Mouse (Mus musculus) spleen, adult 12 weeks (tissue): ENCODE measurements around the gene Ric8a.
"Not testable (repeated sequence)": the region's sequence is repeated elsewhere in the genome, so short reads cannot be mapped to it uniquely, and the experiment has no call there.

ENCODE experiments used
- DNase-seq: peaks from one replicate; pipeline ENCODE4 v3.0.0; 2022; ENCODE audit warnings: low spot score

Ric8a gene

GRCm38 (mm10) chr7:140890636-140891035 is 33.9 kb downstream of the Ric8a start:
- not testable (repeated sequence) for DNase-seq

DNA sequence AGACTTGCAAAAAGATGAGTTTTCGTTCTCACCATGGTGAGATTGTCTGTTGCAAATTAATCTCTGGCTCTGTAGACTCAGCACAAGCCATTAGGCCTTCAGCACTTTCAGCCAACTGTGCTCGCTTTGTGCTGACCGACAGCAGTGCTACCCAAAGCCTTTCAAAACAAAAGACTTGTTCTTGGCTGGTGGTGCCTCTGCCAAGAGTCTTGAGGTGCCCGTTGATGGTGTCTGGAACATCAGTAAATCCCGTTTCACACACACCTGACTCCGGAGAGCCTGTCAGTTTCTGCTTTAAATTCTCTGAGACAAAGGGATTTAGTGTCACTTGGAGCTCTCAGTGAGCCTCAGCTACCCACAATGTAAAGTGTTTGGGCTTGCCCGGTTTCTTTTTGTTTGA is 37.3 kb downstream of the Ric8a start:
- no peak for DNase-seq

DNA sequence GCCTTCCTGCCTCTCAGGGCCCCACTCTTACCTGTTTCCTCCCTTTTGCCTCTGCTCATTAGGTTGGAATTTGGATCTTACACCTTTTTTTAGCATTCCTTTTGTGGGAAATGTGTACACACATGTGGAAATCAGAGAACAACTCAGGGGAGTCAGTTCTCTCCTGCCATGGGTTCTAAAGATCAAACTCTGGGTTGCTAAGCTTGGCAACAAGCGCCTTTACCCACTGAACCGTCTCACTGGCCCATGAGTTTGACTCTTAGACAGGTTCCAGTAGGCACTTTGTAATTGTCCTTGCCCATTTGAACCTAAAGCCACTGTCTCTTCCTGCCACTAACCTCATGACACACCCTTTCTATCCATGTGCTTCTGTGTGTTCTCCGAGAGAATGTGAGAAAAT is 37.9 kb downstream of the Ric8a start:
- no peak for DNase-seq

GRCm38 (mm10) chr7:140897863-140898262 is 41.1 kb downstream of the Ric8a start:
- DNase-seq, result no peak

DNA sequence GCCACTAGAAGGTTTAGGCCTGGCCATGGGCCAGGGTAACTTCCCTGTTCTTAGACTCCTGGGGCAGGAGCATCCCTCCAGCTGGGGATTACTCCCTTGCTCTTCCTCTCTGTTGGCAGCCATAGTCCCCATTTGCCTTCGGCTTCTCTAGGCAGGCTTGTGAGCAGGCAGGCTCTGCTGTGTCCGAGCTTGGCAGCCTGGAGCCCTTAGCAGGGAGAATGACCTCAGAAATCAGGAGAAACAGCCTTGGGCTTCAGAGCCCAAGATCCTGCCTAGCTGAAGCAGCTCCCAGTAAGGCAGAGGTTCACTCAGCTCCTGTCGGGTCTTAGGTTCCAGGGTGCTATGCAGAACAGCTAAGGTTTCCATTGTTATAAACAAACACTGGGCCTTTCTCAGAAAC is 42.4 kb downstream of the Ric8a start:
- DNase-seq, result no peak

- DNase-seq, result no peak
Observed at GRCm38 (mm10) chr7:140900220-140900619, 43.5 kb downstream of the Ric8a start, which contains the start of gene Cox8b. Cox8b (minus strand) TSS chr7:140900446.

GRCm38 (mm10) chr7:140902036-140902875 is 45.5 kb downstream of the Ric8a start:
- no peak for DNase-seq

DNA sequence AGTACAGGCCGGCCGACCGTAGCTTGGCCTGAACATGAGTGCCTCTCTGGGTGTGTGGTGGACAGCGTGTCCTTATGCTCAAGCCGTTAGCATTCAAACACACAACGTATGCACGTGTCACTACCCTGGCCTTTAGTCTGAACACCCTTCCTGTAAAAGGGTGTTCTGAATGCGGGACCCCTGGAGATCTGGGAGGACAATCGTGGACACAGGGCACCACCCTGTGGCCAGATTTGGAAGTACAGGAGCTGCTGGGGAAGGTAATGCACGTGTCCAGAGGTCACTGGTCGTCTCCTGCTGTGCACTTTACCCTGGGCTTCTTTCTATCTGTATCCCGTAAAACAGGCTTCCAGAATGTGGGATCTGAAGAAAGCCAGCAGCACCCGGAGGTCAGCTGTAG is 46.5 kb downstream of the Ric8a start:
- peak; percentile 60 for DNase-seq

- DNase-seq, result no peak
Observed at GRCm38 (mm10) chr7:140905642-140906081, 48.9 kb downstream of the Ric8a start.

DNA sequence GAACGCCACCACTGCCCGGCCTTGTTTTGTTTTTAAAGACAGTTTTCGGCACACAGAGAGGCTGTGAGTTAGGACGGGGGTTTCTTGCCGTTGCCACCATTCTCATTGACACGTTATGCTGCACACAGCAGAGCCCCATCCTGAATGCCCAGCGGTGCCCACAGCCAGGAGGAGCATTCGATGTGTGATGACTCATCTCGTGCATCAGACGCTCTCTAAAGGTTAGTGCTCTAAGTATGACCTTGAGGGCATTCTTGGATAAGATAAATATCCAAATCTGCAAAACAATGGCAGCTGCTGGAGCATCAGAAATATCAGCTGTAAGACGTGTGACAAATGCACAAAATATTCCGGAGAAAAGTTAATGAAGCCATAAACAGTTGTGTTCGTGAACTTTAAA is 50.4 kb downstream of the Ric8a start:
- DNase-seq, result no peak

GRCm38 (mm10) chr7:140907697-140908096 is 50.9 kb downstream of the Ric8a start:
- DNase-seq, result no peak

DNA sequence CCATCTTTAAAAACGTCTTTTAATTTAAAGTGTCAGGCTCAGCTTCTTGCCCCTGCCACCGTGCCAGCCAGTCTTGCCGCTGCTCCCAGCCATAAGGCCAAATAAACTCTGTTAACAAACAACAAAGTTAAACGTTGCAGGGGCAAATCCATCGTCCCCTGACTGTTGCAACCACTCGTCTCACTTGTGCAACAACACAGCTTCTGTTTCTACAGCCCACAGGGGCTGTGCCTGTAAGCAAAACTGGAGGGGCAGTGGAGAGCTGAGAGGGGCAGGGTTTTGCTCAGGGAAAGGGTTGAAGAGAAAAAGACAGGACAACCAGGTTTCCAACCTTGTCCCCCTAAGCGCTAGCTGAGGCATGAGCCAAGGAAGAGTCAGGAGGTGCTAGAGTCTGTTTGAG is 51.4 kb downstream of the Ric8a start:
- no peak for DNase-seq

- peak; percentile 45 for DNase-seq
Observed at GRCm38 (mm10) chr7:140908634-140909107, 51.9 kb downstream of the Ric8a start.

DNA sequence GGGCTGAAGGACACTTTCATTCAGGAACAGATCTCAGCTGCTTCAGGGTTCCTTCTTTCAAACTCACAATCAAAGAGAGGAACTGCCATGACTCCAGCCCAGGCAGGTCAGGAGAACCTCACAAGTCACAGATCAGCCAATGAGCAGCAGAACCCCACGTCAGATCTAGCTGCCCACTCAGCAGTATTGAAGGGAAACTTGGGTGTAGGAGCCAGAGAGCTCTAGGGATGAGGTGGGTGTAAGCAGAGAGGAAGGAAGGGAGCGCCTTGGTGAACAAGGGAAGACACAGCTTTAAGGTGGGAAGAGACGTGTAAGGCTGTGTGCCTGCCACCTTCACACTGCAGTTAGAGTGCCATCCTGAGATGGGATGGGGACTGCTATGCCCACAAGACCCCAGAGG is 55.5 kb downstream of the Ric8a start:
- no peak for DNase-seq

DNA sequence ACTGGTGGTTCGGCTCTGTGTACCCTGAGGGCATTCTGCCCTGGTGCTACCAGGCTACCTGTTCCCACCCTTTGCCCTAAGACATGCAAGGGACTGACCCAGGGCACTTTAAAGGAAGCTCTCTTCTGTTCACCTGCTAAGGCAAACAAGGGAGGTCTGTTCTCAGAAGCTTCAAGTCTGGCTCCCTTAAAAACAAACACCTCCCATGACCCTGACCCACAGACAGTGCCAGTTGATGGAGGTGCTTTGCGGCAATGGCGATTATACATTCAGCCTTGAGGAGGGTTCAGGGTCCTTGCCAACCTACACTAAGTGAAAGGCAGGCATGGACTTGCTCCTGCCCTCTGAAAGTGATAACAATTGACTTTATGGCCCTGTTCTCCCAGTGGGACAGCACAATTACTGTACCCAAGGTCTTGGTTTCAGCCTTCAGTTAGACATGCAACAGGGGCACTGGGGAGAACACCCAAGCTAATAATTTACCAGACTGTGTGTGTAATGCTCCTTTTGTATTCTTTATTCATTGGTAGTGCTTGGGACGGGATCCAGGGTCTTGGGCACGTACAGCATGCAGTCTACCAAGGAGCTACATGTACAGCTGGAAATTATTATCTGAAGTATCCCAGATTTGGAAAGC is 56.2 kb downstream of the Ric8a start:
- no peak for DNase-seq
